Mouse (Mus musculus): Measurements from ENCODE around the gene Alx3. TPM values are rescaled to one million over a fixed set of nuclear protein-coding genes. Genes with fewer than 3 reads are reported as not detected.

Alx3 gene
- polyA plus RNA-seq, 1 experiment from 2014 or later = not detected

- Histone ChIP-seq H3K27ac (replicated peaks in 1 of 2; ENCODE audit: control insufficient read depth in 1 of 2, insufficient read depth in 1 of 2, low read depth in 2 of 2, low read length in 2 of 2) (no peak overlapping the region), H3K4me1 (ENCODE audit: control insufficient read depth in 2 of 2, insufficient read depth in 2 of 2, low read length in 2 of 2) (peaks cover 0 to 5% of the 10 kb centered on the region in 2 experiments; a peak in 2 of 4 replicates), H3K27me3 (ENCODE audit: control insufficient read depth, insufficient read depth, low read length) (peaks cover 30% of the 10 kb centered on the region), H3K4me3 (ENCODE audit: control insufficient read depth in 1 of 2, insufficient read depth in 1 of 2, low read depth in 1 of 2, low read length in 2 of 2) (no peak overlapping the region), H3K9me3 (ENCODE audit: control insufficient read depth, low read length) (no peaks in the 10 kb centered on the region), H3K4me2 (ENCODE audit: low read length) (no peak overlapping the region), H3K36me3 (ENCODE audit: control insufficient read depth, insufficient read depth, low read length) (no peaks in the 10 kb centered on the region), H3K9ac (ENCODE audit: low read length) (no peak overlapping the region)
- 77% methylated on average over 3 of the region's 3 CpGs for WGBS
- ATAC-seq (ENCODE audit: insufficient number of reproducible peaks, insufficient read depth, low FRiP score, low read depth) = no peak
Observed at GRCm38 (mm10) chr3:107576807-107577206, 18.0 kb upstream of the Alx3 start.

- Histone ChIP-seq H3K9me3 (ENCODE audit: control insufficient read depth, low read length) (no peaks in the 10 kb centered on the region), H3K27ac (replicated peaks in 1 of 2; ENCODE audit: control insufficient read depth in 1 of 2, insufficient read depth in 1 of 2, low read depth in 2 of 2, low read length in 2 of 2) (no peak overlapping the region), H3K9ac (ENCODE audit: low read length) (no peak overlapping the region), H3K4me1 (ENCODE audit: control insufficient read depth in 2 of 2, insufficient read depth in 2 of 2, low read length in 2 of 2) (peaks cover 2 to 5% of the 10 kb centered on the region in 2 experiments; a peak in 3 of 4 replicates), H3K4me2 (ENCODE audit: low read length) (no peak overlapping the region), H3K4me3 (ENCODE audit: control insufficient read depth in 1 of 2, insufficient read depth in 1 of 2, low read depth in 1 of 2, low read length in 2 of 2) (no peak overlapping the region), H3K27me3 (ENCODE audit: control insufficient read depth, insufficient read depth, low read length) (peaks cover 37% of the 10 kb centered on the region), H3K36me3 (ENCODE audit: control insufficient read depth, insufficient read depth, low read length) (no peaks in the 10 kb centered on the region)
- no peak for ATAC-seq (ENCODE audit: insufficient number of reproducible peaks, insufficient read depth, low FRiP score, low read depth)
- 23% methylated on average over 3 of the region's 3 CpGs for WGBS
Observed at GRCm38 (mm10) chr3:107577810-107578390, 16.9 kb upstream of the Alx3 start.

GRCm38 (mm10) chr3:107579466-107579865 is 15.4 kb upstream of the Alx3 start:
- Histone ChIP-seq H3K27ac (replicated peaks in 1 of 2; ENCODE audit: control insufficient read depth in 1 of 2, insufficient read depth in 1 of 2, low read depth in 2 of 2, low read length in 2 of 2) (no peak overlapping the region), H3K4me1 (ENCODE audit: control insufficient read depth in 2 of 2, insufficient read depth in 2 of 2, low read length in 2 of 2) (peaks cover 7% of the 10 kb centered on the region in 2 experiments; a peak in 3 of 4 replicates), H3K9me3 (ENCODE audit: control insufficient read depth, low read length) (no peaks in the 10 kb centered on the region), H3K36me3 (ENCODE audit: control insufficient read depth, insufficient read depth, low read length) (no peaks in the 10 kb centered on the region), H3K9ac (ENCODE audit: low read length) (no peak overlapping the region), H3K27me3 (ENCODE audit: control insufficient read depth, insufficient read depth, low read length) (peaks cover 52% of the 10 kb centered on the region), H3K4me2 (ENCODE audit: low read length) (no peak overlapping the region), H3K4me3 (ENCODE audit: control insufficient read depth in 1 of 2, insufficient read depth in 1 of 2, low read depth in 1 of 2, low read length in 2 of 2) (no peak overlapping the region)
- no peak for ATAC-seq (ENCODE audit: insufficient number of reproducible peaks, insufficient read depth, low FRiP score, low read depth)
- 5% methylated on average over 4 of the region's 4 CpGs for WGBS

- WGBS = 18% methylated on average over 15 of the region's 15 CpGs
- Histone ChIP-seq H3K27ac (replicated peaks in 1 of 2; ENCODE audit: control insufficient read depth in 1 of 2, insufficient read depth in 1 of 2, low read depth in 2 of 2, low read length in 2 of 2) (no peak overlapping the region), H3K4me3 (ENCODE audit: control insufficient read depth in 1 of 2, insufficient read depth in 1 of 2, low read depth in 1 of 2, low read length in 2 of 2) (no peak overlapping the region), H3K36me3 (ENCODE audit: control insufficient read depth, insufficient read depth, low read length) (no peaks in the 10 kb centered on the region), H3K27me3 (ENCODE audit: control insufficient read depth, insufficient read depth, low read length) (peaks cover 71% of the 10 kb centered on the region), H3K9ac (ENCODE audit: low read length) (no peak overlapping the region), H3K4me2 (ENCODE audit: low read length) (no peak overlapping the region), H3K9me3 (ENCODE audit: control insufficient read depth, low read length) (no peaks in the 10 kb centered on the region), H3K4me1 (ENCODE audit: control insufficient read depth in 2 of 2, insufficient read depth in 2 of 2, low read length in 2 of 2) (peaks cover 9 to 11% of the 10 kb centered on the region in 2 experiments; a peak in 3 of 4 replicates)
- ATAC-seq (ENCODE audit: insufficient number of reproducible peaks, insufficient read depth, low FRiP score, low read depth) = no peak
Observed at GRCm38 (mm10) chr3:107581103-107582010, 13.5 kb upstream of the Alx3 start.

- Histone ChIP-seq H3K9ac (ENCODE audit: low read length) (peak overlapping the region; percentile 62), H3K36me3 (ENCODE audit: control insufficient read depth, insufficient read depth, low read length) (no peaks in the 10 kb centered on the region), H3K4me1 (ENCODE audit: control insufficient read depth in 2 of 2, insufficient read depth in 2 of 2, low read length in 2 of 2) (peaks cover 11 to 12% of the 10 kb centered on the region in 2 experiments; a peak in 3 of 4 replicates), H3K27me3 (ENCODE audit: control insufficient read depth, insufficient read depth, low read length) (peaks cover 79% of the 10 kb centered on the region), H3K9me3 (ENCODE audit: control insufficient read depth, low read length) (no peaks in the 10 kb centered on the region), H3K4me3 (ENCODE audit: control insufficient read depth in 1 of 2, insufficient read depth in 1 of 2, low read depth in 1 of 2, low read length in 2 of 2) (peak overlapping the region; percentile 38 to 44), H3K27ac (replicated peaks in 1 of 2; ENCODE audit: control insufficient read depth in 1 of 2, insufficient read depth in 1 of 2, low read depth in 2 of 2, low read length in 2 of 2) (no peak overlapping the region), H3K4me2 (ENCODE audit: low read length) (peak overlapping the region; percentile 79)
- 6% methylated on average over 18 of the region's 18 CpGs for WGBS
- ATAC-seq (ENCODE audit: insufficient number of reproducible peaks, insufficient read depth, low FRiP score, low read depth) = no peak
Observed at GRCm38 (mm10) chr3:107582130-107582874, 12.5 kb upstream of the Alx3 start.

GRCm38 (mm10) chr3:107582875-107583767 is 11.7 kb upstream of the Alx3 start:
- H3K4me2 ChIP-seq (ENCODE audit: low read length) = peak overlapping the region; percentile 79
- WGBS = 2% methylated on average over 65 of the region's 65 CpGs
- H3K4me3 ChIP-seq (ENCODE audit: control insufficient read depth in 1 of 2, insufficient read depth in 1 of 2, low read depth in 1 of 2, low read length in 2 of 2) = peak overlapping the region; percentile 38 to 44
- H3K36me3 ChIP-seq (ENCODE audit: control insufficient read depth, insufficient read depth, low read length) = no peaks in the 10 kb centered on the region
- no peak for ATAC-seq (ENCODE audit: insufficient number of reproducible peaks, insufficient read depth, low FRiP score, low read depth)
- peaks cover 6 to 12% of the 10 kb centered on the region in 2 experiments; a peak in 3 of 4 replicates for H3K4me1 ChIP-seq (ENCODE audit: control insufficient read depth in 2 of 2, insufficient read depth in 2 of 2, low read length in 2 of 2)
- peaks cover 87% of the 10 kb centered on the region for H3K27me3 ChIP-seq (ENCODE audit: control insufficient read depth, insufficient read depth, low read length)
- H3K9me3 ChIP-seq (ENCODE audit: control insufficient read depth, low read length) = no peaks in the 10 kb centered on the region
- no peak overlapping the region for H3K27ac ChIP-seq (replicated peaks in 1 of 2; ENCODE audit: control insufficient read depth in 1 of 2, insufficient read depth in 1 of 2, low read depth in 2 of 2, low read length in 2 of 2)
- peak overlapping the region; percentile 62 for H3K9ac ChIP-seq (ENCODE audit: low read length)

Data from heart, embryonic 14.5 days (tissue).